Mouse (Mus musculus): ENCODE measurements at regions not wholly inside any gene's neighbourhood (a gene's known extent, or its start where the extent isn't known, plus 50 kb on each side); places are given as distances from the start of the nearest gene placed in this dataset.

- H3K36me3 ChIP-seq (replicated peaks; ENCODE audit: control insufficient read depth, insufficient read depth) = no peaks in the 10 kb centered on the region
- no peaks in the 10 kb centered on the region for H3K27me3 ChIP-seq (ENCODE audit: control insufficient read depth, insufficient read depth, low read length)
- no peak overlapping the region for H3K4me3 ChIP-seq (replicated peaks; ENCODE audit: low read length)
- peaks cover 6% of the 10 kb centered on the region for H3K4me1 ChIP-seq (replicated peaks; ENCODE audit: control insufficient read depth, insufficient read depth, low read length)
- no peak overlapping the region for H3K4me2 ChIP-seq (replicated peaks)
- H3K9ac ChIP-seq = no peak overlapping the region
- H3K9me3 ChIP-seq (ENCODE audit: control insufficient read depth, low read length) = no peaks in the 10 kb centered on the region
- H3K27ac ChIP-seq = no peak overlapping the region
- WGBS = 39% methylated on average over 7 of the region's 7 CpGs
- ATAC-seq (ENCODE audit: low FRiP score) (peak; percentile 59; the same call in 1 of the 2 replicates), DNase-seq (ENCODE audit: low spot score) (no peak)
These were observed 483.7 kb upstream of the Atp11b start for GRCm38 (mm10) chr3:35269977-35270880.

GRCm38 (mm10) chr3:35273546-35273945 lies 480.4 kb upstream of the Atp11b start:
- no peaks in the 10 kb centered on the region for H3K36me3 ChIP-seq (replicated peaks; ENCODE audit: control insufficient read depth, insufficient read depth)
- 52% methylated on average over 5 of the region's 5 CpGs for WGBS
- no peak overlapping the region for H3K9ac ChIP-seq
- peaks cover 6% of the 10 kb centered on the region for H3K4me1 ChIP-seq (replicated peaks; ENCODE audit: control insufficient read depth, insufficient read depth, low read length)
- H3K9me3 ChIP-seq (ENCODE audit: control insufficient read depth, low read length) = 0 out of 2 replicates have a peak, but pooled peaks cover 5% of the 10 kb centered on the region
- no peak overlapping the region for H3K27ac ChIP-seq
- no peak; the same call in 1 of the 2 replicates for ATAC-seq (ENCODE audit: low FRiP score)
- no peak for DNase-seq (ENCODE audit: low spot score)
- no peak overlapping the region for H3K4me2 ChIP-seq (replicated peaks)
- no peaks in the 10 kb centered on the region for H3K27me3 ChIP-seq (ENCODE audit: control insufficient read depth, insufficient read depth, low read length)
- no peak overlapping the region for H3K4me3 ChIP-seq (replicated peaks; ENCODE audit: low read length)

- DNase-seq (ENCODE audit: low spot score) (no peak), ATAC-seq (ENCODE audit: low FRiP score) (no peak)
- Histone ChIP-seq H3K36me3 (replicated peaks; ENCODE audit: control insufficient read depth, insufficient read depth) (no peaks in the 10 kb centered on the region), H3K9ac (no peak overlapping the region), H3K27ac (no peak overlapping the region), H3K4me2 (replicated peaks) (no peak overlapping the region), H3K4me3 (replicated peaks; ENCODE audit: low read length) (no peak overlapping the region), H3K9me3 (ENCODE audit: control insufficient read depth, low read length) (0 out of 2 replicates have a peak, but pooled peaks cover 5% of the 10 kb centered on the region), H3K27me3 (ENCODE audit: control insufficient read depth, insufficient read depth, low read length) (no peaks in the 10 kb centered on the region), H3K4me1 (replicated peaks; ENCODE audit: control insufficient read depth, insufficient read depth, low read length) (no peaks in the 10 kb centered on the region)
- WGBS = 82% methylated on average over 5 of the region's 5 CpGs
These were observed 472.9 kb upstream of the Atp11b start for GRCm38 (mm10) chr3:35280981-35281380.

GRCm38 (mm10) chr3:35282106-35282505 lies 471.8 kb upstream of the Atp11b start:
- Histone ChIP-seq H3K4me2 (replicated peaks) (no peak overlapping the region), H3K9me3 (ENCODE audit: control insufficient read depth, low read length) (no peaks in the 10 kb centered on the region), H3K4me3 (replicated peaks; ENCODE audit: low read length) (no peak overlapping the region), H3K27me3 (ENCODE audit: control insufficient read depth, insufficient read depth, low read length) (no peaks in the 10 kb centered on the region), H3K4me1 (replicated peaks; ENCODE audit: control insufficient read depth, insufficient read depth, low read length) (no peaks in the 10 kb centered on the region), H3K27ac (no peak overlapping the region), H3K36me3 (replicated peaks; ENCODE audit: control insufficient read depth, insufficient read depth) (no peaks in the 10 kb centered on the region), H3K9ac (no peak overlapping the region)
- 86% methylated on average over 2 of the region's 2 CpGs for WGBS
- ATAC-seq (ENCODE audit: low FRiP score) (no peak), DNase-seq (ENCODE audit: low spot score) (no peak)

GRCm38 (mm10) chr3:35294771-35295170 lies 459.1 kb upstream of the Atp11b start:
- Histone ChIP-seq H3K4me3 (replicated peaks; ENCODE audit: low read length) (no peak overlapping the region), H3K27me3 (ENCODE audit: control insufficient read depth, insufficient read depth, low read length) (no peaks in the 10 kb centered on the region), H3K9ac (no peak overlapping the region), H3K36me3 (replicated peaks; ENCODE audit: control insufficient read depth, insufficient read depth) (no peaks in the 10 kb centered on the region), H3K4me2 (replicated peaks) (no peak overlapping the region), H3K27ac (no peak overlapping the region), H3K4me1 (replicated peaks; ENCODE audit: control insufficient read depth, insufficient read depth, low read length) (no peaks in the 10 kb centered on the region), H3K9me3 (ENCODE audit: control insufficient read depth, low read length) (peaks cover 10% of the 10 kb centered on the region; the same call in 1 of the 2 replicates)
- 97% methylated on average over 1 of the region's 1 CpGs for WGBS
- ATAC-seq (ENCODE audit: low FRiP score) = no peak
- DNase-seq (ENCODE audit: low spot score) = no peak

GRCm38 (mm10) chr3:35295746-35296145 lies 458.2 kb upstream of the Atp11b start:
- H3K9ac ChIP-seq = no peak overlapping the region
- no peak overlapping the region for H3K4me2 ChIP-seq (replicated peaks)
- peaks cover 10% of the 10 kb centered on the region; the same call in 1 of the 2 replicates for H3K9me3 ChIP-seq (ENCODE audit: control insufficient read depth, low read length)
- no peaks in the 10 kb centered on the region for H3K27me3 ChIP-seq (ENCODE audit: control insufficient read depth, insufficient read depth, low read length)
- ATAC-seq (ENCODE audit: low FRiP score) (no peak), DNase-seq (ENCODE audit: low spot score) (no peak)
- H3K27ac ChIP-seq = no peak overlapping the region
- H3K36me3 ChIP-seq (replicated peaks; ENCODE audit: control insufficient read depth, insufficient read depth) = no peaks in the 10 kb centered on the region
- no peaks in the 10 kb centered on the region for H3K4me1 ChIP-seq (replicated peaks; ENCODE audit: control insufficient read depth, insufficient read depth, low read length)
- WGBS = 87% methylated on average over 4 of the region's 4 CpGs
- H3K4me3 ChIP-seq (replicated peaks; ENCODE audit: low read length) = no peak overlapping the region

- ATAC-seq (ENCODE audit: low FRiP score) (no peak), DNase-seq (ENCODE audit: low spot score) (no peak)
- H3K4me3 ChIP-seq (replicated peaks; ENCODE audit: low read length) = no peak overlapping the region
- H3K4me2 ChIP-seq (replicated peaks) = no peak overlapping the region
- H3K36me3 ChIP-seq (replicated peaks; ENCODE audit: control insufficient read depth, insufficient read depth) = no peaks in the 10 kb centered on the region
- no peaks in the 10 kb centered on the region for H3K4me1 ChIP-seq (replicated peaks; ENCODE audit: control insufficient read depth, insufficient read depth, low read length)
- H3K9ac ChIP-seq = no peak overlapping the region
- no peaks in the 10 kb centered on the region for H3K27me3 ChIP-seq (ENCODE audit: control insufficient read depth, insufficient read depth, low read length)
- peaks cover 21% of the 10 kb centered on the region for H3K9me3 ChIP-seq (ENCODE audit: control insufficient read depth, low read length)
- no peak overlapping the region for H3K27ac ChIP-seq
These were observed 454.9 kb upstream of the Atp11b start for GRCm38 (mm10) chr3:35299036-35299435.

- Histone ChIP-seq H3K27me3 (ENCODE audit: control insufficient read depth, insufficient read depth, low read length) (no peaks in the 10 kb centered on the region), H3K4me1 (replicated peaks; ENCODE audit: control insufficient read depth, insufficient read depth, low read length) (no peaks in the 10 kb centered on the region), H3K27ac (no peak overlapping the region), H3K9me3 (ENCODE audit: control insufficient read depth, low read length) (peaks cover 14% of the 10 kb centered on the region), H3K36me3 (replicated peaks; ENCODE audit: control insufficient read depth, insufficient read depth) (no peaks in the 10 kb centered on the region), H3K9ac (no peak overlapping the region), H3K4me2 (replicated peaks) (no peak overlapping the region), H3K4me3 (replicated peaks; ENCODE audit: low read length) (no peak overlapping the region)
- DNase-seq (ENCODE audit: low spot score) = no peak
- no peak for ATAC-seq (ENCODE audit: low FRiP score)
- 83% methylated on average over 4 of the region's 4 CpGs for WGBS
These were observed 447.9 kb upstream of the Atp11b start for GRCm38 (mm10) chr3:35306013-35306412.

- H3K4me2 ChIP-seq (replicated peaks) = no peak overlapping the region
- no peak overlapping the region for H3K4me3 ChIP-seq (replicated peaks; ENCODE audit: low read length)
- ATAC-seq (ENCODE audit: low FRiP score) (no peak), DNase-seq (ENCODE audit: low spot score) (no peak)
- no peak overlapping the region for H3K27ac ChIP-seq
- H3K36me3 ChIP-seq (replicated peaks; ENCODE audit: control insufficient read depth, insufficient read depth) = no peaks in the 10 kb centered on the region
- no peaks in the 10 kb centered on the region for H3K27me3 ChIP-seq (ENCODE audit: control insufficient read depth, insufficient read depth, low read length)
- WGBS = 84% methylated on average over 10 of the region's 10 CpGs
- H3K4me1 ChIP-seq (replicated peaks; ENCODE audit: control insufficient read depth, insufficient read depth, low read length) = no peaks in the 10 kb centered on the region
- H3K9me3 ChIP-seq (ENCODE audit: control insufficient read depth, low read length) = no peaks in the 10 kb centered on the region
- H3K9ac ChIP-seq = no peak overlapping the region
These were observed 439.7 kb upstream of the Atp11b start for GRCm38 (mm10) chr3:35314177-35314576.
